Mouse (Mus musculus) heart, adult 2 months (tissue): ENCODE results near the gene Cd81. TPM values are rescaled to one million over a fixed set of nuclear protein-coding genes. Genes with fewer than 3 reads are reported as not detected.

ENCODE experiments used
- DNase-seq, 2 experiments: peaks; one replicate each; pipeline ENCODE4 v3.0.0; 2021
- H3K27ac ChIP-seq: fragments of 200-600 bp; 2 replicates; pipeline ENCODE4 v1.8.1; 2022
- H3K27me3 ChIP-seq: fragments of 200-500 bp; 2 replicates; pipeline ENCODE4 v1.6.1; 2012; ENCODE audit warnings: mild to moderate bottlenecking, low read length, inconsistent platforms, mixed read lengths; ENCODE audit not compliant: control insufficient read depth, insufficient read depth
- H3K36me3 ChIP-seq: fragments of 200-500 bp; 2 replicates; pipeline ENCODE4 v1.6.1; 2012; ENCODE audit warnings: low read length, inconsistent platforms; ENCODE audit not compliant: control insufficient read depth, insufficient read depth
- H3K4me1 ChIP-seq: fragments of 200-500 bp; 2 replicates; pipeline ENCODE4 v1.6.1; 2011; ENCODE audit warnings: low read length; ENCODE audit not compliant: control insufficient read depth, insufficient read depth
- H3K4me3 ChIP-seq: fragments of 200-600 bp; 2 replicates; pipeline ENCODE4 v1.8.1; 2022
- H3K79me2 ChIP-seq: fragments of 200-500 bp; replicated peaks from 2 replicates; pipeline ENCODE4 v1.6.1; 2012; ENCODE audit warnings: mild to moderate bottlenecking, inconsistent platforms, low read length, moderate library complexity, mixed read lengths; ENCODE audit not compliant: control insufficient read depth, insufficient read depth
- H3K9ac ChIP-seq: fragments of 200-500 bp; 2 replicates; pipeline ENCODE4 v1.6.1; 2012; ENCODE audit warnings: low read depth, mild to moderate bottlenecking, control low read depth, inconsistent platforms, low read length, mixed read lengths
- CTCF ChIP-seq: fragments of 200-600 bp; IDR thresholded peaks from 2 replicates; pipeline ENCODE4 v1.8.1; 2022; ENCODE audit warnings: antibody characterized with exemption, mild to moderate bottlenecking, moderate library complexity
- EP300 ChIP-seq: fragments of 200-500 bp; IDR thresholded peaks from 2 replicates; pipeline ENCODE4 v1.6.1; 2011; ENCODE audit warnings: low read depth, low read length, control low read depth; ENCODE audit not compliant: insufficient read depth
- POLR2A ChIP-seq: fragments of 200-500 bp; IDR thresholded peaks from 2 replicates; pipeline ENCODE4 v1.6.1; 2011; ENCODE audit warnings: mild to moderate bottlenecking, low read depth, low read length, control low read depth; ENCODE audit not compliant: insufficient read depth
- WGBS: fragments of 180-500 bp; shearing (Covaris S2); methylation state at CpG from one replicate; pipeline ENCODE4 v1.1.7; 2018; 5-methylcytosine and 5-hydroxymethylcytosine counted together
- intact Hi-C: fragments of 180-260 bp; cut with DNase I; formaldehyde crosslinking; loops from one replicate; pipeline ENCODE4 v1.15.1; 2025
- polyA plus RNA-seq: library from polyadenylated mRNA; depleted of rRNA; stranded (reverse); fragments of >200 nt; gene quantifications from 2 replicates; pipeline ENCODE4 v1.2.3, GENCODE M21; 2012
- total RNA-seq, 2 experiments: library from RNA; stranded (reverse); gene quantifications; 2 replicates each; pipeline ENCODE4 v1.2.3; 2021

The Cd81 gene
- total and polyA plus RNA-seq, 3 experiments, result 424 to 641 (median 434) TPM

GRCm38 (mm10) chr7:143073086-143073485, 20.5 kb downstream of the Cd81 start:
- intact Hi-C loops, result no loop called here
- Histone ChIP-seq H3K27ac (no peak overlapping the region), H3K27me3 (no peaks in the 10 kb centered on the region), H3K9ac (no peak overlapping the region), H3K79me2 (no peaks in the 10 kb centered on the region), H3K36me3 (no peaks in the 10 kb centered on the region; the same call in 1 of the 2 replicates), H3K4me3 (no peak overlapping the region), H3K4me1 (peaks cover 6% of the 10 kb centered on the region)
- DNase-seq, result peak in 1 of 2 experiments; percentile 48
- 72% methylated on average over 1 of the region's 1 CpGs for WGBS
- no peak for TF ChIP-seq POLR2A
- peak; percentile 76 for TF ChIP-seq CTCF

GRCm38 (mm10) chr7:143075394-143075793, 22.9 kb downstream of the Cd81 start:
- H3K27ac ChIP-seq, result no peak overlapping the region
- H3K4me1 ChIP-seq, result 0 out of 2 replicates have a peak, but pooled peaks cover under 1% of the 10 kb centered on the region
- no peaks in the 10 kb centered on the region for H3K27me3 ChIP-seq
- H3K4me3 ChIP-seq, result no peak overlapping the region
- no peak overlapping the region for H3K9ac ChIP-seq
- no peaks in the 10 kb centered on the region for H3K79me2 ChIP-seq
- no peak for DNase-seq
- WGBS, result 70% methylated on average over 5 of the region's 5 CpGs
- no peaks in the 10 kb centered on the region for H3K36me3 ChIP-seq
- intact Hi-C loops, result no loop called here
- TF ChIP-seq CTCF (no peak), POLR2A (no peak), EP300 (no peak)

- no peaks in the 10 kb centered on the region for H3K79me2 ChIP-seq
- no peak overlapping the region for H3K9ac ChIP-seq
- H3K27me3 ChIP-seq, result no peaks in the 10 kb centered on the region
- no peaks in the 10 kb centered on the region for H3K36me3 ChIP-seq
- no peak for TF ChIP-seq CTCF
- no peak overlapping the region for H3K27ac ChIP-seq
- no peak for DNase-seq
- 91% methylated on average over 2 of the region's 2 CpGs for WGBS
- no peak overlapping the region for H3K4me3 ChIP-seq
- intact Hi-C loops, result no loop called here
- no peaks in the 10 kb centered on the region for H3K4me1 ChIP-seq
These were observed 24.8 kb downstream of the Cd81 start for GRCm38 (mm10) chr7:143077351-143077750.

- no peaks in the 10 kb centered on the region for H3K27me3 ChIP-seq
- no peak overlapping the region for H3K9ac ChIP-seq
- no peaks in the 10 kb centered on the region for H3K79me2 ChIP-seq
- WGBS, result 46% methylated on average over 6 of the region's 6 CpGs
- no peaks in the 10 kb centered on the region for H3K36me3 ChIP-seq
- H3K27ac ChIP-seq, result no peak overlapping the region
- no peak overlapping the region for H3K4me3 ChIP-seq
- intact Hi-C loops, result no loop called here
- TF ChIP-seq CTCF (no peak), EP300 (no peak), POLR2A (no peak)
- H3K4me1 ChIP-seq, result no peaks in the 10 kb centered on the region
- DNase-seq, result no peak
These were observed 29.5 kb downstream of the Cd81 start for GRCm38 (mm10) chr7:143082024-143082423.

GRCm38 (mm10) chr7:143083708-143084107, 31.2 kb downstream of the Cd81 start:
- Histone ChIP-seq H3K36me3 (no peaks in the 10 kb centered on the region), H3K79me2 (no peaks in the 10 kb centered on the region), H3K27me3 (no peaks in the 10 kb centered on the region), H3K9ac (no peak overlapping the region), H3K27ac (no peak overlapping the region), H3K4me3 (no peak overlapping the region), H3K4me1 (no peaks in the 10 kb centered on the region)
- no peak for TF ChIP-seq POLR2A
- no peak for TF ChIP-seq EP300
- no peak for TF ChIP-seq CTCF
- DNase-seq, result no peak
- intact Hi-C loops, result no loop called here
- 84% methylated on average over 2 of the region's 2 CpGs for WGBS

- WGBS, result 50% methylated on average over 2 of the region's 2 CpGs
- DNase-seq, result peak; percentile 70 to 86
- Histone ChIP-seq H3K27me3 (no peaks in the 10 kb centered on the region), H3K4me3 (no peak overlapping the region), H3K27ac (no peak overlapping the region), H3K36me3 (no peaks in the 10 kb centered on the region), H3K79me2 (no peaks in the 10 kb centered on the region), H3K4me1 (no peaks in the 10 kb centered on the region), H3K9ac (no peak overlapping the region)
- intact Hi-C loops, result loop anchor here (1.0 to 2.0 kb wide), 3 partner anchors 28 to 168 kb away; no protein-coding TSS in a partner anchor
- TF ChIP-seq EP300 (peak; percentile 84), POLR2A (no peak), CTCF (peak; percentile 98; the same call in 1 of the 2 replicates)
These were observed 33.8 kb downstream of the Cd81 start for GRCm38 (mm10) chr7:143086366-143086765.
